Mouse (Mus musculus) forebrain, embryonic 12.5 days (tissue): ENCODE results near the gene Gng8. TPM values are rescaled to one million over a fixed set of nuclear protein-coding genes. Genes with fewer than 3 reads are reported as not detected.
A peak's percentile ranks its signal among the peaks of the same experiment; 100 is the strongest.

Source experiments
- ATAC-seq: fragments of 200-750 bp; cut with Nextera tagmentation; 2 replicates; pipeline ENCODE4 v1.8.0; 2017; ENCODE audit warnings: moderate TSS enrichment; ENCODE audit not compliant: low FRiP score
- H3K27ac ChIP-seq: fragments of 300-500 bp; sonication (generic); 2 replicates; pipeline ENCODE4 v1.5.1; 2016; ENCODE audit warnings: mild to moderate bottlenecking
- H3K27me3 ChIP-seq: fragments of 300-500 bp; sonication (generic); 2 replicates; pipeline ENCODE4 v1.6.1; 2016; ENCODE audit warnings: mild to moderate bottlenecking
- H3K36me3 ChIP-seq: fragments of 300-500 bp; sonication (generic); replicated peaks from 2 replicates; pipeline ENCODE4 v1.6.1; 2016; ENCODE audit warnings: mild to moderate bottlenecking
- H3K4me1 ChIP-seq: fragments of 300-500 bp; sonication (generic); 2 replicates; pipeline ENCODE4 v1.6.1; 2016
- H3K4me2 ChIP-seq: fragments of 300-500 bp; sonication (generic); 2 replicates; pipeline ENCODE4 v1.6.1; 2016; ENCODE audit warnings: mild to moderate bottlenecking, moderate library complexity
- H3K4me3 ChIP-seq: fragments of 300-500 bp; sonication (generic); replicated peaks from 2 replicates; pipeline ENCODE4 v1.5.1; 2016; ENCODE audit warnings: mild to moderate bottlenecking
- H3K9ac ChIP-seq: fragments of 300-500 bp; sonication (generic); 2 replicates; pipeline ENCODE4 v1.6.1; 2016; ENCODE audit warnings: mild to moderate bottlenecking
- H3K9me3 ChIP-seq: fragments of 300-500 bp; sonication (generic); 2 replicates; pipeline ENCODE4 v1.6.1; 2016
- WGBS: fragments of 180-500 bp; shearing (Covaris S2); methylation state at CpG from one replicate; pipeline ENCODE4 v1.1.7; 2016; 5-methylcytosine and 5-hydroxymethylcytosine counted together
- polyA plus RNA-seq: library from polyadenylated mRNA; unstranded; fragments of >200 nt; fragmentation: Nextera tagmentation; extraction: Ambion mirVana; gene quantifications from 2 replicates; pipeline ENCODE4 v1.2.1, GENCODE M21; 2016

Gene Gng8
- 14.7 and 16.4 TPM in 2 replicates for polyA plus RNA-seq

- peak within 1 kb of the TSS; percentile 26; the same call in 1 of the 2 replicates for H3K9ac ChIP-seq
- peak within 1 kb of the TSS; percentile 62 for H3K4me2 ChIP-seq
- peak within 1 kb of the TSS; percentile 57 for H3K27ac ChIP-seq
- peaks cover 47% of the 10 kb centered on the region for H3K4me1 ChIP-seq
- peaks cover under 1% of the 10 kb centered on the region; the same call in 1 of the 2 replicates for H3K36me3 ChIP-seq
- under 1% methylated on average over 30 of the region's 30 CpGs for WGBS
- peak; percentile 74 for ATAC-seq
- peaks cover 60% of the 10 kb centered on the region for H3K27me3 ChIP-seq
- no peaks in the 10 kb centered on the region for H3K9me3 ChIP-seq
- H3K4me3 ChIP-seq: peak within 1 kb of the TSS; percentile 30
Measured at GRCm38 (mm10) chr7:16891641-16892351, at the start of gene Gng8. Gene Gng8, plus strand, starts transcription at chr7:16891786.

- peaks cover 40% of the 10 kb centered on the region for H3K36me3 ChIP-seq
- under 1% methylated on average over 31 of the region's 32 CpGs for WGBS
- H3K27me3 ChIP-seq: 0 out of 2 replicates have a peak, but pooled peaks cover 5% of the 10 kb centered on the region
- H3K9me3 ChIP-seq: no peaks in the 10 kb centered on the region
- peak within 1 kb of the TSS; percentile 89 for H3K4me2 ChIP-seq
- peak within 1 kb of the TSS; percentile 78 for H3K9ac ChIP-seq
- peak; percentile 92 for ATAC-seq
- peak within 1 kb of the TSS; percentile 47 for H3K27ac ChIP-seq
- H3K4me3 ChIP-seq: peak within 1 kb of the TSS; percentile 63
- H3K4me1 ChIP-seq: peaks cover 32% of the 10 kb centered on the region
Measured at GRCm38 (mm10) chr7:16842645-16843063, 48.9 kb upstream of the Gng8 start, which contains the start of gene Prkd2. Gene Prkd2, plus strand, starts transcription at chr7:16842902.

GRCm38 (mm10) chr7:16843441-16844171, 48.0 kb upstream of the Gng8 start:
- 2% methylated on average over 33 of the region's 33 CpGs for WGBS
- H3K9me3 ChIP-seq: no peaks in the 10 kb centered on the region
- H3K9ac ChIP-seq: peak overlapping the region; percentile 78
- no peak for ATAC-seq
- H3K4me1 ChIP-seq: peaks cover 33% of the 10 kb centered on the region
- H3K27me3 ChIP-seq: 0 out of 2 replicates have a peak, but pooled peaks cover 5% of the 10 kb centered on the region
- H3K36me3 ChIP-seq: peaks cover 30% of the 10 kb centered on the region
- peak overlapping the region; percentile 63 for H3K4me3 ChIP-seq
- peak overlapping the region; percentile 89 for H3K4me2 ChIP-seq
- peak overlapping the region; percentile 47 for H3K27ac ChIP-seq

GRCm38 (mm10) chr7:16844696-16845071, 46.9 kb upstream of the Gng8 start:
- Histone ChIP-seq H3K36me3 (peaks cover 29% of the 10 kb centered on the region), H3K4me2 (peak overlapping the region; percentile 89), H3K4me1 (peaks cover 34% of the 10 kb centered on the region), H3K9me3 (no peaks in the 10 kb centered on the region), H3K27ac (no peak overlapping the region), H3K9ac (0 out of 2 replicates have a peak overlapping the region, but pooled peaks have one; percentile 3), H3K27me3 (0 out of 2 replicates have a peak, but pooled peaks cover 5% of the 10 kb centered on the region), H3K4me3 (no peak overlapping the region)
- WGBS: 70% methylated on average over 3 of the region's 3 CpGs
- no peak for ATAC-seq

- H3K36me3 ChIP-seq: peaks cover 29% of the 10 kb centered on the region
- peaks cover 34% of the 10 kb centered on the region for H3K4me1 ChIP-seq
- WGBS: 43% methylated on average over 14 of the region's 14 CpGs
- peak overlapping the region; percentile 3; the same call in 1 of the 2 replicates for H3K9ac ChIP-seq
- no peak overlapping the region for H3K27ac ChIP-seq
- 0 out of 2 replicates have a peak, but pooled peaks cover 5% of the 10 kb centered on the region for H3K27me3 ChIP-seq
- H3K4me3 ChIP-seq: 0 out of 2 replicates have a peak overlapping the region, but pooled peaks have one; percentile 5
- peak overlapping the region; percentile 36 for H3K4me2 ChIP-seq
- no peaks in the 10 kb centered on the region for H3K9me3 ChIP-seq
- no peak for ATAC-seq
Measured at GRCm38 (mm10) chr7:16845072-16845819, 46.3 kb upstream of the Gng8 start.

GRCm38 (mm10) chr7:16845820-16846167, 45.8 kb upstream of the Gng8 start:
- ATAC-seq: no peak
- Histone ChIP-seq H3K27ac (no peak overlapping the region), H3K36me3 (peaks cover 29% of the 10 kb centered on the region), H3K4me3 (0 out of 2 replicates have a peak overlapping the region, but pooled peaks have one; percentile 5), H3K27me3 (0 out of 2 replicates have a peak, but pooled peaks cover 5% of the 10 kb centered on the region), H3K4me1 (peaks cover 34% of the 10 kb centered on the region), H3K4me2 (peak overlapping the region; percentile 36), H3K9ac (no peak overlapping the region), H3K9me3 (no peaks in the 10 kb centered on the region)
- whole genome bisulfite sequencing: 35% methylated on average over 10 of the region's 10 CpGs

- ATAC-seq: no peak
- peaks cover 34% of the 10 kb centered on the region for H3K4me1 ChIP-seq
- 95% methylated on average over 5 of the region's 5 CpGs for WGBS
- no peak overlapping the region for H3K4me3 ChIP-seq
- 0 out of 2 replicates have a peak, but pooled peaks cover 5% of the 10 kb centered on the region for H3K27me3 ChIP-seq
- H3K9ac ChIP-seq: no peak overlapping the region
- H3K9me3 ChIP-seq: no peaks in the 10 kb centered on the region
- H3K27ac ChIP-seq: no peak overlapping the region
- no peak overlapping the region for H3K4me2 ChIP-seq
- H3K36me3 ChIP-seq: peaks cover 25% of the 10 kb centered on the region
Measured at GRCm38 (mm10) chr7:16846775-16847174, 44.8 kb upstream of the Gng8 start.

GRCm38 (mm10) chr7:16847507-16847906, 44.1 kb upstream of the Gng8 start:
- H3K27me3 ChIP-seq: 0 out of 2 replicates have a peak, but pooled peaks cover 5% of the 10 kb centered on the region
- no peak overlapping the region for H3K4me2 ChIP-seq
- no peak overlapping the region for H3K9ac ChIP-seq
- no peak overlapping the region for H3K27ac ChIP-seq
- H3K4me1 ChIP-seq: peaks cover 30% of the 10 kb centered on the region
- H3K4me3 ChIP-seq: no peak overlapping the region
- H3K36me3 ChIP-seq: peaks cover 31% of the 10 kb centered on the region
- ATAC-seq: no peak
- WGBS: 91% methylated on average over 19 of the region's 19 CpGs
- H3K9me3 ChIP-seq: no peaks in the 10 kb centered on the region

- no peak overlapping the region for H3K27ac ChIP-seq
- H3K4me2 ChIP-seq: no peak overlapping the region
- peak; percentile 42; the same call in 1 of the 2 replicates for ATAC-seq
- H3K9ac ChIP-seq: no peak overlapping the region
- WGBS: 11% methylated on average over 17 of the region's 17 CpGs
- H3K36me3 ChIP-seq: peaks cover 39% of the 10 kb centered on the region
- no peaks in the 10 kb centered on the region for H3K9me3 ChIP-seq
- H3K27me3 ChIP-seq: 0 out of 2 replicates have a peak, but pooled peaks cover 5% of the 10 kb centered on the region
- no peak overlapping the region for H3K4me3 ChIP-seq
- H3K4me1 ChIP-seq: peaks cover 25% of the 10 kb centered on the region
Measured at GRCm38 (mm10) chr7:16848579-16848978, 43.0 kb upstream of the Gng8 start.

GRCm38 (mm10) chr7:16851636-16852035, 40.0 kb upstream of the Gng8 start:
- Histone ChIP-seq H3K4me2 (no peak overlapping the region), H3K36me3 (peaks cover 66% of the 10 kb centered on the region), H3K4me3 (no peak overlapping the region), H3K4me1 (peaks cover 2% of the 10 kb centered on the region; the same call in 1 of the 2 replicates), H3K27me3 (no peaks in the 10 kb centered on the region), H3K9ac (no peak overlapping the region), H3K27ac (no peak overlapping the region), H3K9me3 (no peaks in the 10 kb centered on the region)
- ATAC-seq: no peak
- 94% methylated on average over 4 of the region's 4 CpGs for WGBS

- Histone ChIP-seq H3K9ac (no peak overlapping the region), H3K27ac (no peak overlapping the region), H3K27me3 (no peaks in the 10 kb centered on the region), H3K4me3 (no peak overlapping the region), H3K36me3 (peaks cover 83% of the 10 kb centered on the region), H3K4me2 (no peak overlapping the region), H3K4me1 (peaks cover 2% of the 10 kb centered on the region; the same call in 1 of the 2 replicates), H3K9me3 (no peaks in the 10 kb centered on the region)
- ATAC-seq: no peak
- 89% methylated on average over 13 of the region's 14 CpGs for WGBS
Measured at GRCm38 (mm10) chr7:16853302-16853831, 38.2 kb upstream of the Gng8 start.
